Mouse (Mus musculus): ENCODE results near the gene Nrbp1. TPM values are rescaled to one million over a fixed set of nuclear protein-coding genes. Genes with fewer than 3 reads are reported as not detected.
"Not testable (repeated sequence)": the region's sequence is repeated elsewhere in the genome, so short reads cannot be mapped to it uniquely, and the experiment has no call there.

Nrbp1 gene
- total RNA-seq, 2 experiments from 2014 or later = 72.9 to 75.8 TPM

DNA sequence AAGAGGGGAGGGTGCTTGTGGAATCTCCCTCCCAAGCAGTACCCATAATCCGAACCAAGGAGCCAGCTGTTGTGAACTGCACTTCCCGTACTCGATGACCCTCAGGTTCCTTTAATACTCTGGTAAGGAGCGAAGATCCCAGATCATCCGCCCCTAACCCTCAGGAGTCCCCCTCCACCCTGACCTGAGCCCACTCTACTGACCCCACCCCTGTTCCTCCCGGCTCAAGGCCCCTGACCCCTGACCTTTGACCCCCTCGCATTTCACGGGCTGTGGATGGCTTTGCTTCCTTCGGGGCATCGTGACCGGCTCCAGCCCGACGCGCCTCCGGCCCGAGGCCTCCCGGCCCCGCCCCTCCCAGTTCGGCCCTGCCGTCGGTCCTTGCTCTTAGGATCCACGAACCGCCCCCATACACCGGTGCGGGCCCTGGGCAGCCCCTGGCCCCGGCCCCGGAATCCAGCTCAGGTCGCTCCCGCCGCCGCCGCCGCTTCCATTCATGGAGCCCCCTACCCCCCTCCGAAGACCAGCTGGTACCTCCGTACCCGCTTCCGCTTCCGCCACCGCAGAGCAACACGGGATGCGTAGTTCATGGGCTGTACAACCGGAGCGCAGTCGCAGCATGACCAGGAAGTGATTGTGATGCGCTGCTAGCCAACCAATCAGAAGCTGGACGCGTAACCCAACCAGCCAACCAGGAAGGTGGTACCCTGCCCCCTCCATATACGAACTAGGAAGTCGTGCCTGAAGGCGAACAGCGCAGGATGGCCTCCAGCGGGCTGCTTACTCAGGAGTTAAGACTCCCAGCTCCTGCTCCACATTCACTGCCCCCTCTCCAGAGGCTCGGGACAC, 38.7 kb upstream of the Nrbp1 start, which contains the start of gene Zfp513:
Zfp513 (minus strand) TSS at position 562 of the 849 bp plus-strand sequence.
- DNase-seq (ENCODE audit: low spot score in 2 of 2) = peak; percentile 98 to 99
- intact Hi-C loops (cut with DNase I) = no loop called here

- DNase-seq (ENCODE audit: low spot score in 2 of 2) = no peak
- intact Hi-C loops (cut with DNase I) = no loop called here
Measured at GRCm38 (mm10) chr5:31202933-31203332, 37.7 kb upstream of the Nrbp1 start.

GRCm38 (mm10) chr5:31203866-31204265, 36.8 kb upstream of the Nrbp1 start:
- intact Hi-C loops (cut with DNase I) = no loop called here
- DNase-seq (ENCODE audit: low spot score in 2 of 2) = no peak

- DNase-seq (ENCODE audit: low spot score in 2 of 2) = no peak
- intact Hi-C loops (cut with DNase I) = no loop called here
Measured at GRCm38 (mm10) chr5:31204421-31204820, 36.2 kb upstream of the Nrbp1 start.

- DNase-seq (ENCODE audit: low spot score in 2 of 2); intact Hi-C loops (cut with DNase I): not testable (repeated sequence)
Measured at GRCm38 (mm10) chr5:31216554-31216953, 24.1 kb upstream of the Nrbp1 start.

GRCm38 (mm10) chr5:31218294-31218693, 22.4 kb upstream of the Nrbp1 start:
- intact Hi-C loops (cut with DNase I) = no loop called here
- DNase-seq (ENCODE audit: low spot score in 2 of 2) = no peak

GRCm38 (mm10) chr5:31219070-31219469, 21.6 kb upstream of the Nrbp1 start:
- no peak for DNase-seq (ENCODE audit: low spot score in 2 of 2)

GRCm38 (mm10) chr5:31219474-31219873, 21.2 kb upstream of the Nrbp1 start:
- no peak for DNase-seq (ENCODE audit: low spot score in 2 of 2)
- intact Hi-C loops (cut with DNase I) = no loop called here

More at GRCm38 (mm10) chr5:31219070-31219469, 21.6 kb upstream of the Nrbp1 start:
- intact Hi-C loops (cut with DNase I) = no loop called here

DNA sequence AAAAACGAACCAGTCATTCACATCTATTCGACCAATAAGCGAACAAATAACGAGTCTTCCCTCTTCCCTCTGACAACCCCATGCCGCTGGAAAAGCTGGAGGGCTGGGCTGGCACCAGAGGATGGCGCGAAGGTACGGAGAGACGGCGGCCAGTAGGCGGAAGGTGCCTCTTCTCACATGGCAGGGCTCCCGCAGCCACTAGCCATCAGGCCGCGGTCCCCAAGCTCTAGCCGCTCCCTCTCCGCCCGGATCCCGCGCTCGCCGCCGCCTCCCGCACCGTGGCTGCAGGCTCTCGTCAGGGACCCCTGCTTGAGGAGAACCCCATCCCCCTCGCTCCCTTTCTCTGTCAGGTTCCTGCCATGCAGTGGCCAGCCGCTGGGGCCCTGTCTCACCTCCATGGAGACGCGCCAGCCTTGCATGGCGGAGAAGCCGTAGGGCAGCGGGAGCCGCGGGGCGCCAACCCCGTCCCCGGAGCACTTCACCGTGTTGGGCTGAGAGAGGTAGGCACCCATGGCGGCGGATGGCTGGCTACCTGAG, 20.7 kb upstream of the Nrbp1 start:
- intact Hi-C loops (cut with DNase I) = loop anchor here (2.0 to 5.0 kb wide), 2 partner anchors 21 to 107 kb away; partner anchors contain the start of genes Gm9970 and Nrbp1
- DNase-seq (ENCODE audit: low spot score in 2 of 2) = peak in 1 of 2 experiments; percentile 48

DNA sequence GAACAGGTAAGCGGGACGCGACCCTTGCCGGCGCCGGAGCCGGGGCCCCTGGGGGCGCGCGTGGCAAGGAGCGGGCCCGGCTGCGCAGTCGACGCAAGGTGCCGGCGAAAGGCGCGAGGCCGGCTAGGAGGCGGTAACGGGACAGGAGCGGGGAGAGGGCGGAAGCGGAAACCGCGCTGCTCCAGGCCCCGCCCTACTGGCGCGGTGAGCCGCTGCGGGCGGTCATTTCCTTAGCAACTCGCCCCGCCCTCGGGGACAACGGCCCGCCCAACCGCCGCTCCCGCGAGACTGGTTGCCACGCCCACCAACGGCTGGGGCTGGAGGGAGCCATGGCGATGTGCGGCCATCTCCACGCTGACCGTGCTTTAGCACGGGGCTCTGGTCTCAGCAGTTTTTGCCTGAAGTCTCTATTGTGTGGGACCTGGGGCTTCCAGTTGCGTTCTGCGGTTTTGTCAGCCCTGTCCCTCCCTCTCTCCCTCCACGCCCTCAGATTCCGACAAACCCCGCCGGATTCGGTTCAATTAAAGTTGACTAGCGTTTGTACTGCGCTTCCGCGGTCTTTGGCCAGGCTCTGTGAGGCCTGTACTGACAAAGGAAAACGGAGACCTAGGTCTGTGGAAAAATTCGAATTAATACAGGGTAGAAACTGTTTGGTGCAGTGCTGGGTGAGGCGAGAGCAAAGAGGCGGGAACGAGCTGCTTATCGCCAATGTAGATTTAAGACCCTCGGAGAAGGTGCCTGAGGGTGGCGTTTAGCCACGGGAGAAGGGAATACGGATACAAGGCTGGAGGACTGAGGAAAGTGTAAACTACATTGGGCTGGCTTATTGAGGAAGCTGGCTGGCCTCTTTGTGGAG, 20.0 kb upstream of the Nrbp1 start, which contains the start of gene Ppm1g:
Ppm1g (minus strand) TSS at position 240 of the 856 bp plus-strand sequence.
- intact Hi-C loops (cut with DNase I) = loop anchor here (2.0 to 5.0 kb wide), 2 partner anchors 20 to 107 kb away; partner anchors contain the start of genes Gm9970 and Nrbp1
- DNase-seq (ENCODE audit: low spot score in 2 of 2) = peak; percentile 95 to 96

- DNase-seq (ENCODE audit: low spot score in 2 of 2) = peak; percentile 43 to 74
- intact Hi-C loops (cut with DNase I) = loop anchor here (2.0 to 5.0 kb wide), 2 partner anchors 19 to 106 kb away; partner anchors contain the start of genes Gm9970 and Nrbp1
Measured at GRCm38 (mm10) chr5:31221304-31221945, 19.2 kb upstream of the Nrbp1 start.

- DNase-seq (ENCODE audit: low spot score in 2 of 2) = no peak
- intact Hi-C loops (cut with DNase I) = loop anchor here (5.0 kb wide), 1 partner anchor 105 kb away; no protein-coding TSS in a partner anchor
Measured at GRCm38 (mm10) chr5:31222696-31223095, 18.0 kb upstream of the Nrbp1 start.

DNA sequence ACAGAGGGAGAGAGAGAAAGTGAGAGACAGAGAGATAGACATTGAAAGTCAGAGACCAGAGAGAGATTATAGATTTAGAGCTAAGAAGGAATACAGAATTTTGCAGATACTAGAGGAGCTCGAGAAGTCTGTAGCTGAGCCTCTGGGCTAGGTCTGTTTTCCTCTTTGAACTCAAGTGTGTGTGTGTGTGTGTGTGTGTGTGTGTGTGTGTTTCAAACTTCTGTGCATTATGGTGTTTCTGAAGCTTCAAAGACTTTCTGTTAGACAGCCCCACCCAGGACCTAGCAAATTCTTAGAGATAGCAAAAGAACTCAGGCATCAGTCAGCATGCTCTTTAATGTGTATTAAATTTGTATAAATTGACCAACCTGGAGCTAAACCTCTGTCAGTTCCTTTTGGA, 14.0 kb upstream of the Nrbp1 start:
- no peak for DNase-seq (ENCODE audit: low spot score in 2 of 2)
- intact Hi-C loops (cut with DNase I) = no loop called here

DNA sequence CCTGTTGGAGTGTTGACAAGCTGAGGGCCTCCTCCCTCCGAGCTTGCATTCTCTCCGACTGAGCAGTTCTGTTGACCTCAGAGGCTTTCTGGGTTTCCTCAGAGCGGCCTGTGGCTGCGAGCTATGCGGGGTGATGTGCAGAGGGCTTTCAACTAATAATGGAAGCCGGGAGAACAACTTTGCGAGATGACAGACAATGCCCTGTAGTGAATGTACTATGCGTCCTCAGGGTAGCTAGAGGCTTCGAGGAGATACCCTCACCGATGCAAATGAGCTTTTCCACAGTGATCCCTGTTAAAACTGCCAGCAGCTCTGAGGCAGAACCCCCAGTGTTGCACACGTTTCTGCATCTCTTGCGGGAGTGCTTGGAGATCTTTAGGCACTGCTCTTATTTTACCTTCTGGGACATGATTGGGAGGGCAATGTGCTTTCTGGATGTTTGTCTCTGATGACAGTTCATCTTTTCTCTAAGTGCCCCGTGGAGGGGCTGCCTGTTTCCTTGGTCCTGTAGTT, 914 bp downstream of the Nrbp1 start:
- intact Hi-C loops (cut with DNase I) = loop anchor here (2.0 kb wide), 1 partner anchor 21 kb away; the partner anchor contains the start of gene Ppm1g
- DNase-seq (ENCODE audit: low spot score in 2 of 2) = no peak

DNA sequence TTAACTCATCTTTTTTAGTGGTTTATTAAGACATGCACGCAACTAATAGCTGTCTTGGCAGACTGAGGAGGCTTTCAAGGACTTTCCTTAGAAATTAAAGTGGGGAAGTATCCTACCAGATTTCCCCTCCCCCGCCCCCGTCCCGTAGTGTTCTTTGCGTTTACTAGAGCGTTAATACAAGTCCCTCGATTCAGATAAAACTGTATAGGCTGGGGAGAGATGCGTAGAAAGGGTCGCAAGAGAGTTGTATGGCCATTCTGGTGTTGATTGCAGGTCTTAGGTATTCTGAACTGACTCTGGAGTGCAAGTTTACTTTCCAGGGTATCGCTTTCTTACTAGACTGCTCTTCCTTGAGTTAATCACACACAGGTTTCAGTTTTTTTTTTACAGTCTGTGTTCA, 1.5 kb downstream of the Nrbp1 start:
- intact Hi-C loops (cut with DNase I) = no loop called here

GRCm38 (mm10) chr5:31250716-31251115, 10.1 kb downstream of the Nrbp1 start:
- DNase-seq (ENCODE audit: low spot score in 2 of 2) = no peak
- intact Hi-C loops (cut with DNase I) = no loop called here

More for the DNA sequence above, 1.5 kb downstream of the Nrbp1 start:
- no peak for DNase-seq (ENCODE audit: low spot score in 2 of 2)

DNA sequence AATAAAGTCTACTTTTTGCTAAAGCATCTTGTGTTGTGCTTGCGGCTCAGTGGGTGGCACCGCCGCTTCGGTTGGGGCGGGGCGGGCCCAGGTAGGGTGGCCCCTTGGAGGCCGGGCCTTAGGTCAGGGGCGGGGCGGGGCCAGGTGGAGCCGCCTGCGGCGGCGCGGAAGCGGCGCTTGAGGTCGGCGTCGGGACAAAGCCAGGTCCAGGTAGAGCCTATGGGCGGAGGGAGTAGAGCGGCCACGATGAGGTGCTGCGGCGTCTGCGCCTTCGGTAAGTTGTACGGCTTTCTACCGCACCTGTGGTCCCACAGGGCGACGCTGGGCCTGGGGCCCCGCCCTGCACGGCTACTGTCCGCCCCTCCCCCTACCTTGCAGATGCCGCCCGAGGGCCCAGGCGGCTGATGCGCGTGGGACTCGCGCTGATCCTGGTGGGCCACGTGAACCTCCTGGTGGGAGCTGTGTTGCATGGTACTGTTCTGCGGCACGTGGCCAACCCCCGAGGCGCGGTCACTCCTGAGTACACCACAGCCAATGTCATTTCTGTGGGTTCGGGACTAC, 11.0 kb downstream of the Nrbp1 start, which contains the start of gene Krtcap3:
Krtcap3 (plus strand) TSS at position 151 of the 561 bp plus-strand sequence.
- intact Hi-C loops (cut with DNase I) = no loop called here
- peak in 1 of 2 experiments; percentile 59 for DNase-seq (ENCODE audit: low spot score in 2 of 2)

DNA sequence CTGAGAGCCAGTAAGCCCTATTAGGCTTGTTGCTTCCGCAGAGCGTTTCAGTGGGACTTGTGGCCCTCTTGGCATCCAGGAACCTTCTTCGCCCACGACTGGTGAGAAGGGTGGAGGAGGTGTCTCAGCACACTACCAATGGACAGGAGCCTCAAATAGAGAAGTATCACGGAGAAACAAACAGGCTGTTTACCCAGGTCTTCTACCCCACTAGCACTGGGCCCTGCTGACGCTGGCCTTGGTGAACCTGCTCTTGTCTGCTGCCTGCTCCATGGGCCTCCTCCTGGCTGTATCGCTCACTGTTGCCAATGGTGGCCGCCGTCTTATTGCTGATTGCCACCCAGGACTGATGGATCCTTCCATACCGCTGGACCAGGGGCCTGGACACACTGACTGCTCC, 11.5 kb downstream of the Nrbp1 start:
- intact Hi-C loops (cut with DNase I) = no loop called here
- DNase-seq (ENCODE audit: low spot score in 2 of 2) = no peak

All from left cerebral cortex, postnatal 14 days (tissue).